Mouse (Mus musculus): ENCODE results near the gene Chtf18. TPM values are rescaled to one million over a fixed set of nuclear protein-coding genes. Genes with fewer than 3 reads are reported as not detected.

Chtf18 gene
- polyA plus RNA-seq, 1 experiment from 2014 or later, result 17.7 TPM

DNA sequence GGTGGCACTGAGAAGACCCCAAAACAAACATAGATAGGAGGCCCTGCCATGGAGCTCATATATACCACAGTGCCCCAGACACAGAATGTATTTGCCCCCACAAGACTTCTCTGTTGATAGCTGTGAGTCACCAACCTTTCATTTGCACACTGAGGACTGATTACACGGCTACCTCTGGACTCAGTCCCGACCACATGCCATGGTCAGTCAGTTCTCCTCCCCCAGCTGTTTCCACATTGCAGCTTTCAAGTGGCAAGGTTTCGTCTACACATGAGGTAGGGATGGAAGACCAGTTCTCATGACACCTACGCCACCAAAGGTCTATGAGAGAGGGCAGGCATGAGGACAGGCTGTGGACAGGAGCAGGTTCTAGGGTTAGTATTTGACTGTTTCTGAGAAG is 16.1 kb downstream of the Chtf18 start:
- no peaks in the 10 kb centered on the region for H3K36me3 ChIP-seq (replicated peaks; ENCODE audit: control insufficient read depth, insufficient read depth, low read depth, low read length)
- DNase-seq (ENCODE audit: low spot score), result no peak
- H3K4me1 ChIP-seq (ENCODE audit: control insufficient read depth, insufficient read depth, low read length), result no peaks in the 10 kb centered on the region
- 87% methylated on average over 4 of the region's 4 CpGs for WGBS
- H3K27me3 ChIP-seq (ENCODE audit: control insufficient read depth, insufficient read depth, low read length), result no peaks in the 10 kb centered on the region
- no peak for ATAC-seq (replicated peaks; ENCODE audit: insufficient number of reproducible peaks, low FRiP score, low TSS enrichment, low read depth)
- no peak overlapping the region for H3K4me3 ChIP-seq (ENCODE audit: low read depth, low read length)
- no peak overlapping the region for H3K4me2 ChIP-seq (ENCODE audit: low read depth, low read length)
- no peak overlapping the region for H3K27ac ChIP-seq (replicated peaks; ENCODE audit: low read depth, low read length)
- H3K9ac ChIP-seq (replicated peaks; ENCODE audit: low read length), result no peak overlapping the region
- no peaks in the 10 kb centered on the region for H3K9me3 ChIP-seq (replicated peaks; ENCODE audit: control insufficient read depth, low read length)

DNA sequence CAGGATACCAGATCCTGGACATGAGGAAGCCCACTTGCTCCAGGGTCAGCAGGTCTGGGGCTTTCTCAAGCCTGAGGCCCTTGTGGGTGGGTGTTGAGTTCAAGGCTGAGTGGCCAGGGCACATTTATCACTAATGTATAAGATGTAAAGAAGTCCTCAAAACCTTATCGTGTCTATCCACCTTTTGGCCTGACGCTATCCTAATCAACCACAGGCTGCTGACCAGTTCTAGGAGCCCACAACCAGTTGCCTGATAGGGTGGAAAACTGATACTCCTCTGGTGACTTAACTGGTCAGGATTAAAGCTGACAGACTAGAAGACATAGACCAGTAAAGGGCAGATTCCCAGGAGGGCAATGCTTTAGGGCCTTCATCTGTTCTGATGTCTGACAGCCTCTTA is 17.2 kb downstream of the Chtf18 start:
- DNase-seq (ENCODE audit: low spot score) (no peak), ATAC-seq (replicated peaks; ENCODE audit: insufficient number of reproducible peaks, low FRiP score, low TSS enrichment, low read depth) (no peak)
- Histone ChIP-seq H3K4me2 (ENCODE audit: low read depth, low read length) (no peak overlapping the region), H3K4me1 (ENCODE audit: control insufficient read depth, insufficient read depth, low read length) (no peaks in the 10 kb centered on the region), H3K4me3 (ENCODE audit: low read depth, low read length) (no peak overlapping the region), H3K9me3 (replicated peaks; ENCODE audit: control insufficient read depth, low read length) (no peaks in the 10 kb centered on the region), H3K27ac (replicated peaks; ENCODE audit: low read depth, low read length) (no peak overlapping the region), H3K9ac (replicated peaks; ENCODE audit: low read length) (no peak overlapping the region), H3K36me3 (replicated peaks; ENCODE audit: control insufficient read depth, insufficient read depth, low read depth, low read length) (no peaks in the 10 kb centered on the region), H3K27me3 (ENCODE audit: control insufficient read depth, insufficient read depth, low read length) (no peaks in the 10 kb centered on the region)
- WGBS, result 84% methylated on average over 2 of the region's 2 CpGs

DNA sequence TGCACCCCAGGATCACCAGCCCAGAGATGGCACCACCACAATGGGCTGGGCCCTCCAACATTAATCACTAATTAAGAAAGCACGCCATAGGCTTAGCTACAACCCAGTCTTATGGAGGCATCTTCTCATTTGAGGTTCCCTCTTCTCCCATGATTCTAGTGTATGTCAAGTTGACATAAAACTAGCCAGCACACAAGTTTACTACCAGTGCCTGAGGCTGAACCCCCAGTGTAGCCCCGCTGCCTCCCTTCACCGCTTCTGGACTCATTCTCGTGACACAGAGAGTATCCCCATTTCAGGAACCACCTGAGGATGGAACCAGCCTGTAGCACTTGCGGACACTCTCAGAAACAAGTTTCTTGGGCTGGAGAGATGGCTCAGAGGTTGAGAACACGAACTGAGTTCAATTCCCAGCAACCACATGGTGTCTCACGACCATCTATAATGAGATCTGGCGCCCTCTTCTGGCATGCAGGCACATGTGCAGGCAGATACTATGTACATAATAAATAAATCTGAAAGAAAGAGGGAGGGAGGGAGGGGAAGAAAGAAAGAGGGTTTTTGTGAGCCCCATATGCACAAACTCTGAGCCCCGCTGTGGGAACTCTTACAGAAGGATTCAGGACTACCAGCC is 26.2 kb downstream of the Chtf18 start:
- ATAC-seq (replicated peaks; ENCODE audit: insufficient number of reproducible peaks, low FRiP score, low TSS enrichment, low read depth) (no peak), DNase-seq (ENCODE audit: low spot score) (no peak)
- Histone ChIP-seq H3K27ac (replicated peaks; ENCODE audit: low read depth, low read length) (no peak overlapping the region), H3K9ac (replicated peaks; ENCODE audit: low read length) (no peak overlapping the region), H3K27me3 (ENCODE audit: control insufficient read depth, insufficient read depth, low read length) (no peaks in the 10 kb centered on the region), H3K9me3 (replicated peaks; ENCODE audit: control insufficient read depth, low read length) (no peaks in the 10 kb centered on the region), H3K4me1 (ENCODE audit: control insufficient read depth, insufficient read depth, low read length) (peaks cover 5% of the 10 kb centered on the region), H3K36me3 (replicated peaks; ENCODE audit: control insufficient read depth, insufficient read depth, low read depth, low read length) (no peaks in the 10 kb centered on the region), H3K4me3 (ENCODE audit: low read depth, low read length) (no peak overlapping the region), H3K4me2 (ENCODE audit: low read depth, low read length) (no peak overlapping the region)
- 61% methylated on average over 9 of the region's 9 CpGs for WGBS

DNA sequence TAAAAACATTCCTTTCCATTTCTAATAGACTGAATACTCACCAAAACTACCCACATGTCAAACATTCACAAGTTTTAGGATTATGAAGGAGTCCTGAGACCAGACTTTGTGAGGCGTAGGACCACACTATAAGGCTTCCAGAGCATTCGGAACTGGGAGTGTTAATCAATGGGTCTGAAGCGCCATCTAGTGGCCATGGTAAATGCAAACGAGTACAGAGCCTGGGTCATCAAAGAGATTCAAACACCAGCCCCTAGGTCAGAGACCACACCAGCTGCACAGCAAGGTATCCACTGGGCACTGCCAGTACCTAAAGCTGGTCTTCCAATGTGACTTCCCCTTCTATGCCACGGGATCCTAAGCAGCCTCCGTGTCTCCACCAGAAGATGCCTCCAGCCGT is 28.8 kb downstream of the Chtf18 start:
- Histone ChIP-seq H3K4me2 (ENCODE audit: low read depth, low read length) (no peak overlapping the region), H3K4me1 (ENCODE audit: control insufficient read depth, insufficient read depth, low read length) (peaks cover 5% of the 10 kb centered on the region), H3K36me3 (replicated peaks; ENCODE audit: control insufficient read depth, insufficient read depth, low read depth, low read length) (no peaks in the 10 kb centered on the region), H3K4me3 (ENCODE audit: low read depth, low read length) (no peak overlapping the region), H3K27me3 (ENCODE audit: control insufficient read depth, insufficient read depth, low read length) (no peaks in the 10 kb centered on the region), H3K9me3 (replicated peaks; ENCODE audit: control insufficient read depth, low read length) (no peaks in the 10 kb centered on the region), H3K9ac (replicated peaks; ENCODE audit: low read length) (no peak overlapping the region), H3K27ac (replicated peaks; ENCODE audit: low read depth, low read length) (no peak overlapping the region)
- DNase-seq (ENCODE audit: low spot score) (peak; percentile 92), ATAC-seq (replicated peaks; ENCODE audit: insufficient number of reproducible peaks, low FRiP score, low TSS enrichment, low read depth) (peak; percentile 65; the same call in 1 of the 2 replicates)
- 12% methylated on average over 7 of the region's 7 CpGs for WGBS

DNA sequence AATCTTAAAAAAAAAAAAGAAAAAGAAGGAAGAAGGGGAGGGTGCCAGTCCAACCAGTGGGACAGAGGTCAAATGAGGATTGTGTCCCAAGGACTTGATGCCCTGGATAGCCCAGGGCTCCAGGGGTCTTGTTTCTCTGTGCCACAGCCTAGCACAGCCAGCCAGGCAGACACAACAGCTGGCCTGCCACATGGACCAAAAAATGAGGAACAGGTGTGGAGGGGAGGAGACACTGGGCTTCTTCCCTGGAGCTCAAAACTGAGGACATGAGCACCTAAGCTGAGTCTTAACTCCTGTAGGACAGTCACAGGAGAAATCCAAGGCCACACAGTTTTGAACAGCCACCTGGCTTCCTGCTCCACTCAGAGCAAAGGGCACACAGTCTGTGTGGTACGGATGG is 31.0 kb downstream of the Chtf18 start:
- DNase-seq (ENCODE audit: low spot score) (peak; percentile 65), ATAC-seq (replicated peaks; ENCODE audit: insufficient number of reproducible peaks, low FRiP score, low TSS enrichment, low read depth) (no peak; the same call in 1 of the 2 replicates)
- Histone ChIP-seq H3K4me1 (ENCODE audit: control insufficient read depth, insufficient read depth, low read length) (peaks cover 5% of the 10 kb centered on the region), H3K4me3 (ENCODE audit: low read depth, low read length) (no peak overlapping the region), H3K36me3 (replicated peaks; ENCODE audit: control insufficient read depth, insufficient read depth, low read depth, low read length) (no peaks in the 10 kb centered on the region), H3K9me3 (replicated peaks; ENCODE audit: control insufficient read depth, low read length) (no peaks in the 10 kb centered on the region), H3K4me2 (ENCODE audit: low read depth, low read length) (no peak overlapping the region), H3K9ac (replicated peaks; ENCODE audit: low read length) (no peak overlapping the region), H3K27me3 (ENCODE audit: control insufficient read depth, insufficient read depth, low read length) (no peaks in the 10 kb centered on the region), H3K27ac (replicated peaks; ENCODE audit: low read depth, low read length) (no peak overlapping the region)
- WGBS, result 11% methylated on average over 1 of the region's 1 CpGs

DNA sequence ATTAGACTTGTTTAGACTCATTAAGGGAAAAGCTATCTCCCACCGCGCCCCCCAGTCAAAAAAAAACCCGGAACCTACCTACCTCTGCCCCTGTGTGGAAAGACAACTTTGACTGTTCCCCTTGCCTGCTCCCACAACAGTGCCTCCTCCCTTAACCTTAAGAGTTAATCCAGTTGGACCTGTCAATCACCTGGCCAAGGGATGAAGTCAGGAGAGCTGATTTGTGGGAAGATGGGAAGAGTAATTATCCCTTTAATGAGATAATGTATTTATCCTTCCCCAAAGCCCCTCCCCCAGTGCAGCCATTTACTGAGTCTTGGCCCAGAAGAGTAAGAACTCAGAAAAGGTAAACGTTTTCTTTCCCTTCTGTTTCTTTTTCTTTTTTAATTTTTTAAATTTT is 38.3 kb downstream of the Chtf18 start:
- no peak overlapping the region for H3K4me2 ChIP-seq (ENCODE audit: low read depth, low read length)
- no peak for DNase-seq (ENCODE audit: low spot score)
- no peak overlapping the region for H3K27ac ChIP-seq (replicated peaks; ENCODE audit: low read depth, low read length)
- H3K36me3 ChIP-seq (replicated peaks; ENCODE audit: control insufficient read depth, insufficient read depth, low read depth, low read length), result no peaks in the 10 kb centered on the region
- H3K9ac ChIP-seq (replicated peaks; ENCODE audit: low read length), result no peak overlapping the region
- ATAC-seq (replicated peaks; ENCODE audit: insufficient number of reproducible peaks, low FRiP score, low TSS enrichment, low read depth), result no peak
- 70% methylated on average over 4 of the region's 4 CpGs for WGBS
- H3K4me3 ChIP-seq (ENCODE audit: low read depth, low read length), result no peak overlapping the region
- no peaks in the 10 kb centered on the region for H3K4me1 ChIP-seq (ENCODE audit: control insufficient read depth, insufficient read depth, low read length)
- H3K9me3 ChIP-seq (replicated peaks; ENCODE audit: control insufficient read depth, low read length), result no peaks in the 10 kb centered on the region
- no peaks in the 10 kb centered on the region for H3K27me3 ChIP-seq (ENCODE audit: control insufficient read depth, insufficient read depth, low read length)

DNA sequence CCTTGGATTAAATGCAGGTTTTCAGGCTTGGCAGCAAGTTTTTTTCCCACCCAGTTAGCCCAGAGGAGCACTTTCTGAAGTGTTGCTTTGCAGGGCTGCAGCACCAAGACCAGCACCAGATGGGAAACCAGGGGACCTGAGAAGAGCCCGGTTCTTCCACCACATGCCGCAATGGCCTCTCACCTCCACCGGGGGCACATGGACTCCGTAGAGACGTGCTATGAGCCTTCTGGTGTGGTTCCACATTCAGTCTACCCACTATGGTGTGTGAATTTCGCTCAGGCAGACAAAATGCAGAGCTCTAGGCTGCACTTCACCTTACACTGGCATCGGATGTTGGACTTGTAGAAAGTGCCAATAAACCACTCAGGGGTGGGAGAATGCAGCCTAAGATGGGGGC is 40.9 kb downstream of the Chtf18 start:
- 48% methylated on average over 7 of the region's 7 CpGs for WGBS
- Histone ChIP-seq H3K9ac (replicated peaks; ENCODE audit: low read length) (no peak overlapping the region), H3K36me3 (replicated peaks; ENCODE audit: control insufficient read depth, insufficient read depth, low read depth, low read length) (no peaks in the 10 kb centered on the region), H3K4me3 (ENCODE audit: low read depth, low read length) (no peak overlapping the region), H3K27ac (replicated peaks; ENCODE audit: low read depth, low read length) (no peak overlapping the region), H3K4me2 (ENCODE audit: low read depth, low read length) (no peak overlapping the region), H3K27me3 (ENCODE audit: control insufficient read depth, insufficient read depth, low read length) (no peaks in the 10 kb centered on the region), H3K9me3 (replicated peaks; ENCODE audit: control insufficient read depth, low read length) (no peaks in the 10 kb centered on the region), H3K4me1 (ENCODE audit: control insufficient read depth, insufficient read depth, low read length) (no peaks in the 10 kb centered on the region)
- DNase-seq (ENCODE audit: low spot score) (peak; percentile 68), ATAC-seq (replicated peaks; ENCODE audit: insufficient number of reproducible peaks, low FRiP score, low TSS enrichment, low read depth) (no peak)

DNA sequence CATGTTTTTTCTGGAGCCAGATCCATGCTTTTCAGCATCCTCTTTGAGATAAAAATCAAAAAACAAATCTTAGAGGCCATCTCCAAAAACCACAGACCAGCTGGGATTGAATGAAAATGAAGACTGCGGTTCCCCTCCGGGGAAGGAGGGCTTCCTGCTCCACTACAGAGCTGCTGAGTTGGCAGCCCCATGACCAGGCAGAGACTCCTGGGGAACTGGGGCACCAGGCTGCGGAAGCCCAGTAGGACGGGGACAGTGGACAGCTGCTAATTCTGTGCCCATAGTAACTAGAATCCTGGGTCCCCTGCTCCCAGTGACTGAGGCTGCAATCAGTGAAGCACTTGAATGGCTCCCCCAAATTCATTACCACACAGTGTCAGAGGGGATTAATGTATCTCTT is 45.6 kb downstream of the Chtf18 start:
- Histone ChIP-seq H3K4me1 (ENCODE audit: control insufficient read depth, insufficient read depth, low read length) (no peaks in the 10 kb centered on the region), H3K9ac (replicated peaks; ENCODE audit: low read length) (no peak overlapping the region), H3K4me2 (ENCODE audit: low read depth, low read length) (no peak overlapping the region), H3K4me3 (ENCODE audit: low read depth, low read length) (no peak overlapping the region), H3K36me3 (replicated peaks; ENCODE audit: control insufficient read depth, insufficient read depth, low read depth, low read length) (no peaks in the 10 kb centered on the region), H3K27me3 (ENCODE audit: control insufficient read depth, insufficient read depth, low read length) (no peaks in the 10 kb centered on the region), H3K9me3 (replicated peaks; ENCODE audit: control insufficient read depth, low read length) (no peaks in the 10 kb centered on the region), H3K27ac (replicated peaks; ENCODE audit: low read depth, low read length) (no peak overlapping the region)
- DNase-seq (ENCODE audit: low spot score) (no peak), ATAC-seq (replicated peaks; ENCODE audit: insufficient number of reproducible peaks, low FRiP score, low TSS enrichment, low read depth) (no peak)
- WGBS, result 78% methylated on average over 4 of the region's 4 CpGs
